Mouse (Mus musculus): ENCODE data around the gene Prickle2.

GRCm38 (mm10) chr6:92634876-92635468, 71.0 kb downstream of the Prickle2 start:
- TF ChIP-seq CTCF (IDR thresholded peaks at IDR 0.05; ENCODE audit: control insufficient read depth, insufficient read depth, insufficient replicate concordance, low read depth, low read length) (no peak), POLR2A (IDR thresholded peaks at IDR 0.05; ENCODE audit: control insufficient read depth, low read depth, low read length) (no peak)

Data from testis, adult 2 months (tissue).